Mouse (Mus musculus) intestine, embryonic 16.5 days (tissue): ENCODE data around the gene Steap2. TPM values are rescaled to one million over a fixed set of nuclear protein-coding genes. Genes with fewer than 3 reads are reported as not detected.
A peak's percentile ranks its signal among the peaks of the same experiment; 100 is the strongest.

Experiments
- ATAC-seq: fragments of 200-750 bp; cut with Nextera tagmentation; 2 replicates; pipeline ENCODE4 v1.8.0; 2017; ENCODE audit warnings: moderate TSS enrichment, moderate library complexity
- H3K27ac ChIP-seq: fragments of 300-500 bp; sonication (generic); 2 replicates; pipeline ENCODE4 v1.5.1; 2014; ENCODE audit warnings: mild to moderate bottlenecking, low read length
- H3K27me3 ChIP-seq: fragments of 300-500 bp; sonication (generic); replicated peaks from 2 replicates; pipeline ENCODE4 v1.6.1; 2014; ENCODE audit warnings: low read length, control low read depth, mixed read lengths; ENCODE audit not compliant: control insufficient read depth, insufficient read depth
- H3K36me3 ChIP-seq: fragments of 300-500 bp; sonication (generic); 2 replicates; pipeline ENCODE4 v1.6.1; 2014; ENCODE audit warnings: low read length, control low read depth; ENCODE audit not compliant: control insufficient read depth, insufficient read depth
- H3K4me1 ChIP-seq: fragments of 300-500 bp; sonication (generic); 2 replicates; pipeline ENCODE4 v1.6.1; 2014; ENCODE audit warnings: low read length, control low read depth, mixed read lengths; ENCODE audit not compliant: control insufficient read depth, insufficient read depth
- H3K4me2 ChIP-seq: fragments of 300-500 bp; sonication (generic); 2 replicates; pipeline ENCODE4 v1.6.1; 2014; ENCODE audit warnings: low read depth, low read length, control low read depth
- H3K4me3 ChIP-seq: fragments of 300-500 bp; sonication (generic); 2 replicates; pipeline ENCODE4 v1.5.1; 2014; ENCODE audit warnings: mild to moderate bottlenecking, low read length
- H3K9ac ChIP-seq: fragments of 300-500 bp; sonication (generic); 2 replicates; pipeline ENCODE4 v1.6.1; 2014; ENCODE audit warnings: low read depth, low read length
- H3K9me3 ChIP-seq: fragments of 300-500 bp; sonication (generic); 2 replicates; pipeline ENCODE4 v1.6.1; 2016; ENCODE audit warnings: low read length, control low read depth; ENCODE audit not compliant: control insufficient read depth
- WGBS: fragments of 180-500 bp; shearing (Covaris S2); extraction: QIAGEN DNeasy Blood & Tissue Kit; methylation state at CpG from one replicate; pipeline ENCODE4 v1.1.7; 2014; 5-methylcytosine and 5-hydroxymethylcytosine counted together
- polyA plus RNA-seq: library from polyadenylated mRNA; unstranded; fragments of >200 nt; fragmentation: Nextera tagmentation; extraction: Ambion mirVana; gene quantifications from 2 replicates; pipeline ENCODE4 v1.2.1, GENCODE M21; 2015

The Steap2 gene
- polyA plus RNA-seq, 1 experiment from 2014 or later = 9.2 TPM

DNA sequence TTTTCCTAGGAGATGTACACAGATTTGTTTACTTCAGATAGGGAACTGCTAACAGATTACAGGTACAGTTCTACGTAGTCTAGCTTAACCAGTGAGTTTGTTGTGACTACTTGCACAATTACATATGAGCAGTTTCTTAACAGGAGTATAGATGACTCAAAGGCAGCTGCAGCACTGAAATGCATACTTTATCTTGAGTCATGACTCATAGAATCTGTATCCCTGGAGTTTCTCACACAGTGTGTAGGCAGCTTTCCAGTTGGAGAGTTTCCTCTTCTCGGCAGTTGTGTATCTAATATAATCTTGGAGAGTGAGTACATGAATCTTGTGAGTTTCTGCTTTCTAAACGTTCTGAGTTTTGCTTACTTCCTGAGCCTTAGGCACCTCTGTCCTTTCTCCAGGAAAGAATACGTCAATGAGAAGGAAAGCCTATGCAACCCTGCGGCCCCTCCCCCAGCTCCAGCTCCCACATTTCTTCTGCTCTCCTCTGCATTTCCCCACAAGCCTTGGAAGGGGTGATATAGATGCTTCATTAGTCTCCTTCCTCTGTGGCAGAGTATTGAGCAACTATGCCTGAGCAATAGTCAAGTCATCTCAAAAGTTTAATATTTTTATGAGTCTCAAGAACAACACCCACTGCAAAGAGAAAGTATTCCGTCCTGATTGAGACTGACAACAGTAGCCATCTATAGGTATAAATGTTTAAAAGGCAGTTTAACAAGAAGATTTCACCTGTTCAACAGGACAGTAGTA lies 45.4 kb downstream of the Steap2 start:
- WGBS = 46% methylated on average over 6 of the region's 6 CpGs
- H3K4me1 ChIP-seq = no peaks in the 10 kb centered on the region
- H3K36me3 ChIP-seq = no peaks in the 10 kb centered on the region
- H3K27ac ChIP-seq = no peak overlapping the region
- H3K4me3 ChIP-seq = no peak overlapping the region
- H3K4me2 ChIP-seq = no peak overlapping the region
- no peaks in the 10 kb centered on the region for H3K27me3 ChIP-seq
- peak; percentile 84 for ATAC-seq
- no peak overlapping the region for H3K9ac ChIP-seq
- no peaks in the 10 kb centered on the region for H3K9me3 ChIP-seq

DNA sequence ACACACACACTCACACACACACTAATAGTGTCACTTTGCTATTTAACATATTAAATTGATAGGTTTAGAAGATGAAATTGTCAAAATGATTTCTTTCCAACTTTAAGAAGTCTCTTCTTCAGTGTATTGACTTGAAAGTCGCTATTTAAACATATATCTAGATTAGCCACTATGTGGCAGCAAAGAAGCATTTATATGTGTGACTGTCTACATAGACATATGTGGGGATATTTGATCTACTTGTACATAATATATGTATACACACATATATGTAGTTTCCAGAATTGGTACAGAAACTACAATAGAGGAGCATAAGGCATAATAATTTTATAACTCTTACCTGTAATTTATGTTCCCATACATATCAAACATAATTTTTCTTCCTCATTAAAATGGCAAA lies 48.2 kb downstream of the Steap2 start:
- no peaks in the 10 kb centered on the region for H3K36me3 ChIP-seq

DNA sequence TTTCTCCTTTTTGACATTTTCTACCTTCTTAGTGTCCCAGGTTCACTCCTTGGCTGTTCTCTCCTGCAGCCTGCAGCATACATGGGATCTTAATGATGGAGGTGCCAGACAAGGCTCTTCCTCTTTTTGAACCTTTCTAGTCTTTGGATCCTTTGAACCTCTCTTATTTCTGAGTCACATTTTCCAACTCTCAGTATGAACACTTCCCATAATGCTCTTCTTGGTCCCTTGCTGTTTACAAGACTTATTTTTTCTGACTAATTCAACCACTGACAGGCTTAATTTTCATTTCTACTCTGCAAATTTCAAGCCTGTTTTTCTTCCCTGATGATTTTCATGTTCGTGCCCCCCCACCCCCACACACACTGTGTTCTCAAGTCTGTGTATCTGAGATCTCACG lies 55.9 kb downstream of the Steap2 start:
- no peak overlapping the region for H3K27ac ChIP-seq
- H3K4me1 ChIP-seq = no peaks in the 10 kb centered on the region
- no peaks in the 10 kb centered on the region for H3K27me3 ChIP-seq
- no peak for ATAC-seq
- no peak overlapping the region for H3K4me2 ChIP-seq
- H3K4me3 ChIP-seq = no peak overlapping the region
- H3K9ac ChIP-seq = no peak overlapping the region
- H3K9me3 ChIP-seq = no peaks in the 10 kb centered on the region
- no peaks in the 10 kb centered on the region for H3K36me3 ChIP-seq
- 41% methylated on average over 2 of the region's 2 CpGs for WGBS

More for the DNA sequence above, 48.2 kb downstream of the Steap2 start:
- no peak overlapping the region for H3K4me2 ChIP-seq
- ATAC-seq = no peak; the same call in 1 of the 2 replicates
- H3K9ac ChIP-seq = no peak overlapping the region
- no peak overlapping the region for H3K4me3 ChIP-seq
- no peaks in the 10 kb centered on the region for H3K4me1 ChIP-seq
- H3K27me3 ChIP-seq = no peaks in the 10 kb centered on the region
- H3K9me3 ChIP-seq = no peaks in the 10 kb centered on the region
- H3K27ac ChIP-seq = no peak overlapping the region
- WGBS = 7% methylated on average over 1 of the region's 1 CpGs

DNA sequence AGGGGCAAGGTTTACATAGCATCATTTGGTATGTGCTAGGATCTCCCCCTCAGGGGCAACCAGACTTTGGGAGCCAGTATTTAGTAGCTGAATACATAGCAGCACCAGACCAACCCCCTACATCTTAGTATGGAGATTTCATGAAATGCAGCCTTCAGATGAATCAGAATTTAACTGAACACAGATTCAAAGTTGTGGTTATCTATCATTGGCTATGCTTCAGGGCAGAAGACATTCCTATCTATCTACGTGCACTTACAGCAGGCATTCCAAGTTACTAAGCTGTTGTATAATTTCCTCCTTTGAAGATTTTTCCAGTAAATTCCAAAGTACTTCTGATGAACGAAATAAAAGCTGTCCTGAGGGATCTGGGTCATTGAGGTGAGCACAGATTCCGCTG lies 68.9 kb downstream of the Steap2 start:
- Histone ChIP-seq H3K4me3 (no peak overlapping the region), H3K9me3 (no peaks in the 10 kb centered on the region), H3K4me2 (no peak overlapping the region), H3K27ac (no peak overlapping the region), H3K9ac (no peak overlapping the region), H3K27me3 (no peaks in the 10 kb centered on the region), H3K4me1 (no peaks in the 10 kb centered on the region), H3K36me3 (no peaks in the 10 kb centered on the region)
- ATAC-seq = no peak
- WGBS = 77% methylated on average over 3 of the region's 3 CpGs

DNA sequence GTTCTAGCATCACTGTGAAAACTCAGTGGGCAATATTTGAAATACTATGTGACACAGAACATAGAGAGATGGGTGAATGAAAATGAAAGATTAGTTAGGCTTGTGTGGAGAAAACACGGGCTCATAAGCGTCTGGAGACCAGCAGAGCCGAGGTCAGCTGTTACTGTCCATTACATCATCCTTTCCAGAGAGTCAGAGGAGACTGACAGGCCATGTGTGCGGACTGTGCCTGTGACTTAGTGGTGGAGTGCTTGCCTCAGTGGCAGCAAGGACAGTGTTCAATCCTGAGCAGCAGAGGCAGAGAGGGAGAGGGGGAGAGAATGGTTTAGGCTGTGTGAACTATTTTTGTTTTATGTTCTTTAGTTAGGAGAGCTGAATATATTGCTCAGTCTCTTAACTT lies 76.0 kb downstream of the Steap2 start:
- H3K9me3 ChIP-seq = no peaks in the 10 kb centered on the region
- H3K27ac ChIP-seq = no peak overlapping the region
- no peak overlapping the region for H3K4me3 ChIP-seq
- no peak overlapping the region for H3K9ac ChIP-seq
- no peaks in the 10 kb centered on the region for H3K4me1 ChIP-seq
- 64% methylated on average over 4 of the region's 4 CpGs for WGBS
- no peak overlapping the region for H3K4me2 ChIP-seq
- H3K27me3 ChIP-seq = no peaks in the 10 kb centered on the region
- H3K36me3 ChIP-seq = no peaks in the 10 kb centered on the region
- ATAC-seq = no peak

Other genes with a start within 250 kb of the Steap2 start
- not detected in 2 replicates for gene 1700015F17Rik, start 215.4 kb downstream of the Steap2 start, polyA plus RNA-seq
- gene Cldn12, start 179.6 kb downstream of the Steap2 start, polyA plus RNA-seq = 27.3 and 27.6 TPM in 2 replicates
- 24.9 and 26.1 TPM in 2 replicates for gene Gtpbp10, start 135.0 kb downstream of the Steap2 start, polyA plus RNA-seq
- 1.5 TPM in 2 replicates for gene Gm8773, start 120.8 kb downstream of the Steap2 start, polyA plus RNA-seq
- 0.94 and 1.0 TPM in 2 replicates for gene Cfap69, start 30.3 kb downstream of the Steap2 start, polyA plus RNA-seq
- 4.1 and 5.7 TPM in 2 replicates for gene Steap1, start 54.7 kb upstream of the Steap2 start, polyA plus RNA-seq